In the genomic region with DNA sequence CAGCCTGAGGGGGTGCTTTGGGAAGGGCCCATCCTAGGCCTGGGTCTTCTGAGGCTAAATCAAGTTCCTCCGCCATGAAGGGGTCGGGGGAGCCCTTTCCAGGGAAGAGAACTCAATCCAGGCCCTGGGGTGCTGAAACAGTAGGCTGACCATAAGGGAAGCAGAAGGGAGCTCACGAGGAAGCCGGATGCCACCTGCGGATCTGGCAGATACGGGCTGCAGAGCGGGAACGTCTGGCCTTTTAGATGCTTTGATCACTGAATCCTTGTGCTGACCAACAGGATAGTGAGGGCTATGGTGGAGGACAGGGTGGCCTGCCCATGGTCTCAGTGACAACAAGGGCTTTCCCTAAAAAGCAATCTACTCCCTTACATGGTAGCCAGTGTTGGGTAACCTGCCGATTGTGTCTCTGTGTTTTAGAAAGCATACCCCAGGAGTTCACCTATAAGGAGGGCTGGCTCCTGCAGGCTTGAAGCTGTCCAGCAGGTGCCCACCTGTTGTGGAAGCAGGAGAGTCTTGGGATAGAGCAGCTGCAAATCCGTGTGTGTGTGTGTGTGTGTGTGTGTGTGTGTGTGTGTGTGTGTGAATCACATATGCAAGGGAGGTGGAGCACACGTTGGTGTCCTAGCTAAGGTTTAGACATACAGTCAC, we compare ENCODE assay signal across 22 mouse cellular contexts. TPM values are rescaled to one million over a fixed set of nuclear protein-coding genes. Genes with fewer than 3 reads are reported as not detected.
A peak's percentile ranks its signal among the peaks of the same experiment; 100 is the strongest.
DNase-seq lines count a peak whose midpoint lies in the region.
"Had no signal": no experiment of that assay in that cellular context is flagged by ENCODE, and none has a peak within 500 bp of the region (broad histone marks: within the 10 kb centered on the region; RNA-seq: fewer than 3 reads in every experiment).

No protein-coding gene starts in this region.

- WGBS in heart, embryonic 10.5 days: 79% methylated on average over 11 of the region's 11 CpGs
- WGBS in limb, embryonic 10.5 days: 79% methylated on average over 11 of the region's 11 CpGs

- intact Hi-C loops in left cerebral cortex, postnatal 14 days (cut with DNase I): no loop called here

- H3K4me3 ChIP-seq in heart, embryonic 10.5 days: no peak overlapping the region
- no peak overlapping the region for H3K4me3 ChIP-seq in limb, embryonic 10.5 days
- H3K4me3 ChIP-seq: embryonic facial prominence, embryonic 15.5 days; heart, embryonic 12.5 days; hindbrain, embryonic 12.5 days; limb, embryonic 15.5 days; neural tube, embryonic 15.5 days; stomach, embryonic 15.5 days had no signal

- H3K27ac ChIP-seq in heart, embryonic 10.5 days: 0 out of 2 replicates have a peak overlapping the region, but pooled peaks have one; percentile 47
- H3K27ac ChIP-seq in limb, embryonic 10.5 days: 0 out of 2 replicates have a peak overlapping the region, but pooled peaks have one; percentile 50
- H3K27ac ChIP-seq: embryonic facial prominence, embryonic 15.5 days; hindbrain, embryonic 12.5 days; limb, embryonic 15.5 days; liver, embryonic 14.5 days; neural tube, embryonic 15.5 days; stomach, embryonic 15.5 days had no signal

- H3K4me1 ChIP-seq in heart, embryonic 10.5 days: peaks cover 54% of the 10 kb centered on the region
- peaks cover 16% of the 10 kb centered on the region for H3K4me1 ChIP-seq in limb, embryonic 10.5 days
- H3K4me1 ChIP-seq: stomach, embryonic 15.5 days had no signal

- H3K9me3 ChIP-seq in heart, embryonic 10.5 days: no peaks in the 10 kb centered on the region
- H3K9me3 ChIP-seq in limb, embryonic 10.5 days (replicated peaks): no peaks in the 10 kb centered on the region
- H3K9me3 ChIP-seq: embryonic facial prominence, embryonic 15.5 days; heart, embryonic 12.5 days; hindbrain, embryonic 12.5 days; limb, embryonic 15.5 days; neural tube, embryonic 15.5 days; stomach, embryonic 15.5 days had no signal

- H3K36me3 ChIP-seq in heart, embryonic 10.5 days: no peaks in the 10 kb centered on the region
- H3K36me3 ChIP-seq in limb, embryonic 10.5 days: no peaks in the 10 kb centered on the region
- H3K36me3 ChIP-seq: embryonic facial prominence, embryonic 15.5 days; heart, embryonic 12.5 days; limb, embryonic 15.5 days; neural tube, embryonic 15.5 days; stomach, embryonic 15.5 days had no signal

- DNase-seq in heart, embryonic 10.5 days (ENCODE audit: low spot score): no peak
- DNase-seq in heart, adult 18-20 months: no peak
- peak; percentile 74 for DNase-seq in cerebellum, adult 11 months
- peak; percentile 85 for DNase-seq in cerebellum, adult 9-10 months
- no peak for DNase-seq in limb, embryonic 10.5 days (ENCODE audit: low spot score)
- DNase-seq in thymus, postnatal 4 days: no peak
- no peak for DNase-seq in left cerebral cortex, postnatal 14 days (ENCODE audit: low spot score in 2 of 2)
- DNase-seq: adrenal gland, postnatal 14 days; gastrocnemius, postnatal 10 days; heart, postnatal 10 days; kidney, adult 18-20 months; lung, embryonic 14.5 days; lung, postnatal 36 days; right cerebral cortex, adult 18-20 months; thymus, postnatal 36 days had no signal

- H3K27me3 ChIP-seq in heart, embryonic 10.5 days (ENCODE audit: insufficient read depth, poor library complexity, severe bottlenecking): no peaks in the 10 kb centered on the region
- 0 out of 2 replicates have a peak, but pooled peaks cover 7% of the 10 kb centered on the region for H3K27me3 ChIP-seq in limb, embryonic 10.5 days (ENCODE audit: low read depth, poor library complexity, severe bottlenecking)
- H3K27me3 ChIP-seq: embryonic facial prominence, embryonic 15.5 days; heart, embryonic 12.5 days; hindbrain, embryonic 12.5 days; neural tube, embryonic 15.5 days; stomach, embryonic 15.5 days had no signal

RNA-seq across cellular contexts. Expression of a gene that starts 56.2 kb away (rescaled TPM):
- 22.5 and 24.2 TPM in 2 replicates for polyA plus RNA-seq in heart, embryonic 10.5 days (2016; fragmentation: Nextera tagmentation; extraction: Ambion mirVana)
- total RNA-seq in heart, adult 18-20 months (2021): 10 to 100 TPM; 26.7 to 30.5 TPM
- 17.5 and 25.2 TPM in 2 replicates for polyA plus RNA-seq in limb, embryonic 10.5 days (2016; fragmentation: Nextera tagmentation; extraction: Ambion mirVana)
- total RNA-seq in left cerebral cortex, postnatal 14 days (2021): 10 to 100 TPM; 58.3 to 58.8 TPM

Comparison
In these comparisons a context has a peak if more than half of its experiments do, and no peak if none do; other contexts are left out.
1. DNase-seq: peak in cerebellum, adult 11 months (single experiment) and cerebellum, adult 9-10 months (single experiment); none in heart, embryonic 10.5 days (single experiment), heart, adult 18-20 months (0 of 2), limb, embryonic 10.5 days (single experiment), thymus, postnatal 4 days (single experiment) and left cerebral cortex, postnatal 14 days (0 of 2).